Mouse (Mus musculus) right cerebral cortex, adult 2 months (tissue): ENCODE data around the gene Fahd1.
A peak's percentile ranks its signal among the peaks of the same experiment; 100 is the strongest.

Experiments
- DNase-seq, 2 experiments: peaks; one replicate each; pipeline ENCODE4 v3.0.0; 2021 to 2022; ENCODE audit warnings: low spot score in 2 of 2

The Fahd1 gene

GRCm38 (mm10) chr17:24847386-24847785, 2.8 kb downstream of the Fahd1 start:
- no peak for DNase-seq

DNA sequence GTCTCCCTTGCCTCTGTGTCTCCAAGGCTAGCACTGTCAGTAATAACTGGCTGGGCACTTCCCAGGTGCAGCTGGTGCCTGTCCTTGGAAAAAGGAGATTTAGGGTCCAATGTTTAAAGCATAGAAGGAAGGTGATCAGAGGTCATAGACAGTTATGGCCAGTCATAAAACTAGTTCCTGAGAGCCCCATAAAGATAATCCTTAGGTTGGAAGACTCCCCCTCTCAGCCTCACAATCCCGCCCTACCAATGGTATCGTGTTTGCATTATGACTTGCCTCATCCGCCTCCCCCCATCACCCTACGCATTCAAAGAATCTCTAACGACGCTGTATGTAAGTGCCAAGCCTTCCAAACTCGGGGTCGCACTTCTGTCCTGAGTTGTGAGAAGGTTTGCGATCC, 5.6 kb downstream of the Fahd1 start:
- no peak for DNase-seq

GRCm38 (mm10) chr17:24842631-24843030, 7.5 kb downstream of the Fahd1 start:
- DNase-seq: no peak

DNA sequence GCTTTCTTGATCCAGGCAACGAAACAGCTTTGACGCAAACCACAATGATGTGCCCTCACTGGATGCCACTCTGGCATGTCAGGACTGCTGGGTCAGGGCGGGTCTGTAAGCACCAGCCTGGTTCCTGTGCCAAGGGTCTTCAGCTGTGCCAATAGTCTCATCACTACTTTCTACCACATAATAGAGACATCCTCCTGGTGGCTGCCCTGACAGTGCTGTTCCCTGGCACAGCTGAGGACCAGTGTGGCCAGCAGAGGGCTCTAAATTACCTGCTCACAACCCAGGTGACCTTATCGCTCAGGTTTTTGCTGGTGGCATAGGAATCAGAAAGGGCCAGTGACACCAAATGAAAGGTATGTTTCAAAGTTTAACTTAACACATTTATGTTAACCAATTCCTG, 9.0 kb downstream of the Fahd1 start:
- DNase-seq: no peak

- DNase-seq: no peak
These were observed 9.8 kb downstream of the Fahd1 start for GRCm38 (mm10) chr17:24840341-24840740.

DNA sequence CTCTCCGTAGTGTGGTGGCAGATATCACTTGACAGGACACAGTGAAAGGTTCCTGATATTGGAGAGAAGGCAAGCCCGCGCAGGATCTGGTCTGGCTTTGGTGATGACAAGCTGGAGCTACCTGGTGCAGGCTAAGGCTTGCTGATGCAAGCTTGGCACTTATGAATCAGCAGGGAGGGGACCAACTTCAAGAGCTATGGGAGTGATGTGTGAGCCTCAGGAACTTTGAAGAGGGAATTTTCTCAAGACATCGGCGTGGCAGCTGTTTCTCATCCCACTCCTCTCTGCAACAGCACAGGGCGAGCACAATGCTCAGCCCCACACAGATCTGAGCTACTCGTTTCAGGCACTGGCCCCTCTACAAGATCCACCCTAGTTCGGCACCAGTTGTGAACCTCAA, 10.3 kb downstream of the Fahd1 start, which contains the start of gene Hagh:
Gene Hagh, plus strand, starts transcription at position 302 of the 400 bp plus-strand sequence.
- DNase-seq: no peak

GRCm38 (mm10) chr17:24821351-24822280, 28.5 kb downstream of the Fahd1 start:
- no peak for DNase-seq

DNA sequence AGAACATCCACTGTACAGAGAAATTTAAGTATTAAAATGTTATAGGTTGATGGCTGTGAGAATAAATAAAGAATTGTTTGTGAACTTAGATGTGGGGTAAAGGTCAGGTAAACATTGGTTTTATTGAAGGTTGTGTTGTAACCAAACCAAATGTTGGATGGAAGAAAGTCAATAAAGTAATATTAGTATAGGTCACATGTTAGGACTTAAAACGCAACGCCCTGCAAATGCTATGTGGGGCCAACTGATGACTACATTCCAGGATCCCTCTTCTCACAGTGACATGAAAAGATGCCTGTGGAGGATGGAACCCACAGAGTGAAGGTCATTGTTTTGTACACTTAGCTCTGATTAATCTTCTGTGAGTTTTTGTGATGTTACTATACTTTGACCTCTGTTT, 30.7 kb downstream of the Fahd1 start:
- no peak for DNase-seq

DNA sequence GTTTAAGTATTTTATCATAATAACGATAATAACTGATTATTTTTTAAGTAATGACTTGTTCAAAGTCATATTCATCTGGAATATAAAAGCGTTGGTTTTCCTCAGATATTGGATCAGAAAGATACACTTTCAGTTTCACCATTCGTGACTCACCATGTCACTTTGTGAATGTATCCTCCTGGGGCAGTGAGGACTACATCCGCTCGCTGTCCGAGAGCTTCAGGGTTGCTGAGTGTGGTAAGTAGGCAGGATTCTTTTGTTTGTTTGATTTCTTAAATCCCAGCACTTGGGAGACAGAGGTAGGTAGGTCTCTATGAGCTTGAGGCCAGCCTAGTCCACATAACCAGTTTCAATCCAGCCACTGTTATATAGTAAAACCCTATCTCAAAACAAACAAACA, 32.0 kb downstream of the Fahd1 start:
- DNase-seq: no peak

DNA sequence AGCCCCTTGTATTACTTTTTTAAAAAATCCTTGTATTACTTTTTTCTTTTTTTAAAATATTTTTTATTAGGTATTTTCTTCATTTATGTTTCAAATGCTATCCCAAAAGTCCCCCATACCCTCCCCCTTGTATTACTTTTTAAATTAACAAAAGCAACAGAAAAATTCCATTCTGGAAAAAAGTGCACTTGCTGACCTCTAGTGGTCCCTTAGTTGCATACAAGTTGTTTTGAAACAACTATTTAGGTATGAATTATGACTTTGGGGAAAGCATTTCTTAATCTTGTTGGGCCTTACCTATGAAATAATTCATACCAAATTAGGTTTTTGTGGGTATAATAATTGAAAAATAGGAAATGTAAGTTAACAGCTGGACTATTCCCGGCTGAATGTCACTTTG, 32.7 kb downstream of the Fahd1 start:
- no peak for DNase-seq

DNA sequence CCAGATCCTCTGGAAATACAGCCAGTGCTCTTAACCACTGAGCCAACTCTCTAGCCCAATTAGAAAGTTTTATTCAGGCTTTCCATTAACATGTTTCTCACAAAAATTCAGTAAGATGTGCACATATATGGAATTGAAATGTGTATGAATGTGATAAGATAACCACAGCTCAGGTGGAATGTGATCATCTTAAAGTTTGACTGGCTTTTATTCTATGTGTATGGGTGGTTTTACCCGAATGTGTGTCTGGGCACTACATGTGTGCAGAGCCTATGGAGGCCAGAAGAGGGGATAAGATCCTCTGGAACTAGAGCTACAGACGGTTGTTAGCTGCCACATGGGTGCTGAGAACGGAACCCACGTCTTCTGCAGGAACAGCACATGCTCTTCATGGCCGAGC, 34.9 kb downstream of the Fahd1 start:
- DNase-seq: no peak

GRCm38 (mm10) chr17:24812215-24812614, 37.9 kb downstream of the Fahd1 start:
- no peak for DNase-seq

- no peak for DNase-seq
These were observed 39.0 kb downstream of the Fahd1 start for GRCm38 (mm10) chr17:24811211-24811610.

DNA sequence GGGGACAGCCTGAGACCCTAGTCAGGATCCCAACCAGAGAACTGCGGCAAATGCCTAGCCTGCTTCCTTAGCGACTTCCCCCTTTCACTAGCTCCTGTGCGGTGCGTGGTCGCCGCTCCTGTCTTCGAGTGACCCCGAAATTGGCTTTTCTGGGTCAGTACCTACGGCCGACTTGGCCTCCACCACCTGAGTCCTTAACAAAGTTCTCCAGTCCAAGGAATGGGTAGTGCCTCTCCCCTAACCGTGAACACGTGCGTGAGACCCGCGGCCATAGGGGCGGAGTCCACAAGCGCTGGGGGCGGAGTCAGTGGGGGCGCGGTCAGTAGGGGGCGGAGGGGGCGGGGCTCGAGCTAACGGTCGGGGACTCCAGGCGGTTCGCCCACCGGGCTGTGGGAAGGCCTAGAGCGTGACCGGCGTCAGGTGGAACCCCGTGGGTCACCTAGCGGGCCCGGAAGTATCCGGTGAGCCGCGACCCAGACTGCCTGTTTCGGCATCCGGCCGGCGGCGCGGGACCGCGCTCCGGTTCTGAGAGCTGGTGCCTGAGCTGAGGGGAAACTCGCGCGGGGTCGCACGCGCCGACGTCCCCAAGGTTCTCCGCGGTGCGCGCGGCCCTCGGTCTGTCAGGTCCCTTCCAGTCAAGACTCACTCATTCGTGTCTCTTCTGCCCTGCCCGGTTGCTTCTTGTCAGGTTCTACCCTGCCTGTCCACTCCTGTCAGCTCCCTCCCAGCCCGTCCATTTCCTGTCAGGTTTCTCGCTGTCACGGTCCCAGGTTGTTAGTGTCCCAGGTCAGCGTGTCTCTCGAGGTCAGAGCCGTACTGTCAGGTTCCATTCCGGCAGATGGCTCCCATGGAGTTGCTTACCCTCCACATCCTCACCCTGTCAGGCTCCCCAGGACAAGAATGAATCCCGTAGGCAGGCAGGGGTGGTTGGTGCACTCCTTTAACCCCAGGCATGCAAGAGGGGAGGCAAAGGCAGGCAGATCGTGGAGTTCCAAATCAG, 45.9 kb downstream of the Fahd1 start, which contains the start of gene Meiob:
Gene Meiob, plus strand, starts transcription at position 338 of the 1,000 bp plus-strand sequence.
- DNase-seq: peak; percentile 4 to 20

GRCm38 (mm10) chr17:24800524-24800923, 49.6 kb downstream of the Fahd1 start:
- DNase-seq: no peak

GRCm38 (mm10) chr17:24799476-24799875, 50.7 kb downstream of the Fahd1 start:
- no peak for DNase-seq
